Mouse (Mus musculus) gonadal fat pad, adult 2 months (tissue): ENCODE measurements around the gene Ttc28. TPM values are rescaled to one million over a fixed set of nuclear protein-coding genes. Genes with fewer than 3 reads are reported as not detected.

ENCODE experiments used
- DNase-seq: peaks from one replicate; pipeline ENCODE4 v3.0.0-alpha.2; 2012; ENCODE audit warnings: low read depth
- polyA plus RNA-seq: library from polyadenylated mRNA; depleted of rRNA; stranded (reverse); fragments of >200 nt; gene quantifications from 2 replicates; pipeline ENCODE4 v1.2.3, GENCODE M21; 2012

Ttc28 gene
- polyA plus RNA-seq, 1 experiment = 10.1 TPM

DNA sequence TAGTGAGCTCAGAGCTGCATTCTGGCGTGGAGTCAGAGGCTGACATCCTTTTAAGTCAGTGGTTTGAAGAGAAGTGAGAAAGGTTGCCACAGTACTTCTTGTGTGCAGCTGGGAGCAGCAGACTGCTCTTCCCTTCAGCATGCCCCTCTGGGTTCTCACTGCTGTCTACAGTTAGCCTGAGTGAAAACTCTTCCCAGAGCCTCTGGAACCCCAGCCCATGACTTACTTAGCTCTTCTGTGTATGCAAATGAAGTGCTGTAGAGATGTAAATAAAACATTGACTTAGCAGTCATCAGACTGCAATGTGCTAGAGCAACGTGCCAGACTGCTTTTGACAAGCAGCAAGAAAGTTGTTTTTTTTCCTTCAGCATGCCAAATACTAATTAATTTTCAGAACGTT is 70.2 kb downstream of the Ttc28 start:
- DNase-seq = no peak

DNA sequence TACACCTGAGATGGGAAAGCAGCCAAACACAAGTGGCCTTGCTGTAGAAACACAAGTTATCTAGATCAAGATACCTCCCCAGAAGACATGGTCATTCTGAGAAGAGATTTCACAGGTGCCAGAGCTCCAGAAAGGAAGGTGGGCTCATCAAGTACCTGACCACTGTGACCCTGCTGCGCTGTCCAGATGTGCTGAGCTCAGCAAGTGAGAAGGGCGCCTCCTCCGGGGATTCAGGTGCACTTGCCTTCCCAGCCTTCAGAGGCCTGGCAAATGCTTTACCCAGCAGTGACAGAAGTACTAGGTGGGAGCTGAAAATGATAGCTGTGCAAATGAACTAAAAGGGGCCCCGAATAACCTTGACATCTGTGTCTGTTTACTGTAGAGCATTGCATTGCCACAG is 78.6 kb downstream of the Ttc28 start:
- DNase-seq = no peak

DNA sequence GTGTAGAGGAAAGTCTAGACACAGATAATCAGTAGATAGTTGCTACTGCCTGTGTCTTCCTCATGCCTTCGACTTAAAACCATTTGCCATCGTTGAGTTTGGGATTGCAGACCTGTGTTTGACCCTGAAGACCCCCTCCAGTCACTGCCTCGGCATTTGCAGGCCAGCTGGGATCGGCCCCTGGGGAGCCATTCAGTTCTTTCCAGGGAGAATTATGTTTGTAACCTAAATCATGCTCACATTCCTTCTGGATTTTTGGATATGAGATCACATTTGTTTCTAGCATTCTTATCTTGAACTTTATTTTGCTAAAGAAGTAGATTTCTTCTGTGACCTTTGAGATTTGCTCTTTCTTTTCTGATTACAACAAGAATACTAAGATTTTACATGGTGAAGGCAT is 80.5 kb downstream of the Ttc28 start:
- no peak for DNase-seq

DNA sequence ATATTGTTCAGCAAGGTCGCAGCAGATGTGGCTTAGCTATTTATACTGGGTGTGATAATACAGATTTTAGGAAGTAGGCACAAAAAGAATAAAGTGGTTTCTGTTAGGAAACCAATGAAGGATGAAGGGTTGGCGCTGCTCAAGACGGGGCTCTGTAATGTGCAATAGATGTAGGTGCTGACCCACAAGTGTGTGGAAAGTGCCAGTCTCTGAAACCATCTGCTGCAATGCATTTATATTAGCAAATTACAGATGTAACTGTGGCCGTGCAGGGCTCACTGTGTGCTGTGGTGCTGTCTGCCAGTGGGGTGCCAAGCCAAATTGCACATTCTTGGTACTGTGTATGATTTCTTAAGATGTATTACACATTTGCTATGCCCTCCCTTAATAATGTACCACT is 81.3 kb downstream of the Ttc28 start:
- no peak for DNase-seq

DNA sequence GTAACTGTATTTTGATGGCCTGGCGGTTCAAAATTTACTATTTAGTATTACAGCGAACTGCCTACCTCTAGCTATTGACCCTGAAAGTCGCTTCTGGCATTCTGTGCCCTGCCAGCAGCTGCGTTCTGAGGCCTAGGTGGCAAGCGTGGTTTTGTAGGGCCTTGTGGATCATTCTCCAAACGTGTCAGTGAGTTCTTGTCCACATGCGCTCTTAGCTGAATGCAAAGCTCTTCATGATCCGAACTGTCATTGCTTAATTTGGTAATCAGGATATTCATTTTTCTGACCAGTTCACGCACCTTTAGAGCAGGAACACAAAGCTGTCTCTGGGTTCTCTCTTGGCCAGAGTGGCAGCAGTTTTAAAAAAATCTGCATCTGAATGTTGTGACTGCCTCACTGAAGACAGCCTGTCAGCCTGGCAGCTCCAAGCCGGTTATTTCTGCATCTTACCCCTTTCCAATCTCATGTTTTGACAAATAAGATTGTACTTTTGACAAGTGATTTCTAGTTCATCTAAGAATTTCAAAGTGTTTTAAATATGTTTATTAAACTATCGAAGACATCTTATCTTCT is 88.0 kb downstream of the Ttc28 start:
- DNase-seq = no peak

DNA sequence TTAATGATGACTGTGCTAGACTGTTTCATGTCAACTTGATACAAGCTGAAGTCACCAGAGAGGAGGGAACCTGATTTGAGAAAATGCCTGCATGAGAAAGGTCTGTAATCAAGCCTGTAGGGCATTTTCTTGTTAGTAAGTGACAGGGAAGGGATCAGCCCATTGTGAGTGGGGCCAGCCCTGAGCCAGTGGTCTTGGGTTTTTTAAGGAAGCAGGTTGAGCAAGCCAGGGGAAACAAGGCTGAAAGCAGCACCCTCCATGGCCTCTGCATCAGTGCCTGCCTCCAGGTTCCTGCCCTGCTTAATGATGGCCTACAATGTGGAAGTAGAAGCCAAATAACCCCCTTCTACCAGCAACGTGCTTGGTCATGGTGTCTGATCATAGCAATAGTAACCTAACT is 89.0 kb downstream of the Ttc28 start:
- no peak for DNase-seq

DNA sequence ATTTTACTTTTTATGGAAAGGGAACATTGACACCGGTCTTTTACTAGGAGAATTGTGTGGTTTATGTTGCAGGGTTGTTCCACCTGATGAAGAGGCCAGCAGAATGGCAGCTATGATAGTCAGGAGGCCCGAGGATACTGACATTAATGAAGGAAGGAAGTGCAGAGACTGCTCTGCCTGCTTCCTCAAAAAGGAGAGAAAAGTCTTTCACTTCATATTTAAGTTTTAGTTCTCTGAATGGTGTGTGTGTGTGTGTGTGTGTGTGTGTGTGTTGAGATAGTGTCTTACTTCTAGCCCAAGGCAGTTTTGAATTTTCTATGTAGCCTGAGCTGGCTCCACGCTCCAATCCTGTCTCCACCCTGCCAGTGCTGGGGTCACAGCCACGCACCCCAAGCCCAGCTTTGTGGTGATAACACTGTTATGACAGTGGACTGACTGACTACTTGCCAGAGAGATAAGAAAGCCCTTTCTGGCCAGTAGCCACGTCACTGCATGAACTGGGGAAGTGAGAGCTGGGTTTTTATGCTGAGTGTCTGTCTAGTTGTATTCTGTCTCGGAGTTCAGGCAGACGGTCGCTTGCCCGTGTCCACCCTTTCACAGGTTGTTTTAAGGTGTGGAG is 90.7 kb downstream of the Ttc28 start:
- DNase-seq = no peak

DNA sequence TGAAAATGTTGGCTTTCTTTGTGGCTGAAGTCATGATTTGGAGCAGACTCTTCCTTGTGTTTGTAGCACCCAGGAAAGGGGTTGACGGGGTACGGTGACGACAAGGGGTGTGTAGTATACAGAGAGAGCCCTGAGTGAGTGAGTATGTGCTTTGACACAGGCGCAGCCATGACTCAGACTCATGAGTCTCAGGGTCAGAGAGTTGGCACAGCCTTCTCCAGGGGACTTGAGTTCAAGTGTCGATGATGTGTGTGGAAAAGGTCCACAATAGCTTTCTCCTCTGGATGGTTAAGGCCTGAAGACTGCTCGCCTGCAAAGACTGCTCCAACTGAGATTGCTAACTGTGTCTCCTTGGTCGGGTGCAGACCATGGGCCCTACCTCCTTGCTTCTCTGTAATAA is 97.1 kb downstream of the Ttc28 start:
- no peak for DNase-seq

DNA sequence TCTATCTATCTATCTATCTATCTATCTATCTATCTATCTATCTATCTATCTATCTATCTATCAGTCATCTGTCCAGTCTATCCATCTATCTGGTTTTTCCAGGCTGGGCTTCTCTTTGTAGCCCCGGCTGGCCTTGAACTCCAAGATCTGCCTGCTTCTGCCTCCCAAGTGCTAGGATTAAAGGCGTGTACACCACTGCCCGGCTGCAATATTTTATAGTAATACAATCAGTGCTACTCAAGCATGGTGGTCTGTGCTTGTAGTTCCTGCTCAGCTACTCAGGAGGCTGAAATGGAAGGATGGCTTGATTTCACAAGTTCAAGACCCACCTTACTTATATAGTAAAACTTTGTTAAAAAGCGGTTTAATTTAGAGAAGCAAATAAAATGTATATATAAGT is 98.2 kb downstream of the Ttc28 start:
- DNase-seq = no peak

DNA sequence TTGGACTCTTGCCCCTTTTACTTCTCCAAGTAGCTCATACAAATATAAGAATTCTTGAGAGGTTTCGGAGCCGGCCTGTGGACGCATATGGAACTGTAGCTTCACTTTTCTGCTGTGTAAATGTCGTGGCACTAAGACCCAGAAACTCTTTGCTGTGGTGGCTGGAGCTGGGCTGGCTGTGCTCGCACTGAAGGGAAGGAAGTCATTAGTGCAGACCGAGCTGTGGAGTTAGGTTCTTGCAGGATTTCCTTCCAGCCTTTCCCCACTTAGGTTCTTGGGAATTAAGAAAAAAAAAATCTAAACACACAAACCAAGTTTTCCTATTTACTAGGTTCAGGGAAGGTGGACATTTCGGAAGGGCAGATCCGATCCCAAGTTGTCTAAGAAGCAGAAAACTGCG is 98.9 kb downstream of the Ttc28 start:
- peak; percentile 19 for DNase-seq

DNA sequence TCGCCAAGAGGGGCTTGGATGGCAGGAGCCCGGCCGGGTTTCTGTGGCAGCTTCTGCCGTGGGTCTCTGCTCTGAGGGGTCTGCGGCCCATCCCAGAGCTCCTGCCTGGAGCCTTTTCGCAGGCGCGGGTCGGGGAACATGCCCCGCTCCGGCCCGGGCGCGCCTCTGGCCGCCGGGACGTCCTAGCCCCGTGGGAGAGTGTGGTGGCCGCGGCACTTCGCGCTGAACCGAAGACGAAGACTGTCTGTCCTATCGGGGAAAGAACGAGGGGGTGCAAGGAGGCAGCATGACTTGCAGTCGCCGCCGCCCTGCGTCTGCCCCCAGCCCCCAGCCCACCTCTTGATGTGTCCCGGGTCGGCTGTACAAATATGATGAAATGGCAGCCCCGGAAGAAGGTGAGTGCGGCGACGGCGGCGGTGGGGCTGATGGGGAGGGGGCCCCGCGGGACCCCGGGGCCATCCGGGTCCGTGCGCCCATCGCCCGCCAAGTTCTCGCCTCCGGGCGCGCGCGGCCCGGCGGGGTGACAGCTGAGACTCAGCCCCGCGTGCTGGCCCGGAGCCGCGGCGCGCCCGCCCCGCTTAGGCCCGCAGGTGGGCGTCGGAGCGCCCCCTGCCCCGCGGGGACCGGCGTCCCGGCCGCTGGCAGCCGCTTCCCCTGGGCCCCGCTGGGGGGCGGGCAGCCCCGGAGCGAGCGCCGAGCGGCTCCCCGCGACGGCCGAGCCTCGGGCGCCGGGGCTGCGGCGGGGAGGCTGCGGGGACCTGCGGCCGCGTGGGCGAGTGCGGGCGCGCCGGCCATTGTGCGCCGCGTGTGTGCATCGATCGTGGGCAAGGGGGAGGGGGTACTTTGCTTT is 99.6 kb downstream of the Ttc28 start:
- DNase-seq = no peak

DNA sequence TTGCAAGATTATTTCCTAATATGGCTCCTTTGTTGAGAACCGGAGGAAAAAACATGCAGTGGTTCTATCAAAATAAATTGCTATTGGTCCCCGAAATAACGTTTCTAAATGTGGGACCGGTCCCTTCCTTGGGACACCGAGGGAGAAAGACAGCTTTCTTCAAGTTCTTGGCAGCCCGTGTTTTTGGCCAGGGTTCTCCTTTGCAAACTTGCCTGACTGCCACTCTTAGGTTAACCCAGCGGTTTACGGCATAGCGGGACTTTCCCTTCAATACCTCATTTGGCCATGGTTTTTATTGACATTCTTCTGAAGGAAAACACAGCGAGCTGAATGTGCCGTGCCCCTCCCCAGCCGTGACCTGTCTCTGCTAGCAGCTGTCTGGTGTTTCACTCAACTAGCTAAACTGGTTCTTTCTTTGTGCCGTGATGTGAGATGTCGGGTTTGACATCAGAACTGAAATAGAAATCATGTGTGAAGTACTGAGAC is 100.3 kb downstream of the Ttc28 start:
- DNase-seq = peak; percentile 72

DNA sequence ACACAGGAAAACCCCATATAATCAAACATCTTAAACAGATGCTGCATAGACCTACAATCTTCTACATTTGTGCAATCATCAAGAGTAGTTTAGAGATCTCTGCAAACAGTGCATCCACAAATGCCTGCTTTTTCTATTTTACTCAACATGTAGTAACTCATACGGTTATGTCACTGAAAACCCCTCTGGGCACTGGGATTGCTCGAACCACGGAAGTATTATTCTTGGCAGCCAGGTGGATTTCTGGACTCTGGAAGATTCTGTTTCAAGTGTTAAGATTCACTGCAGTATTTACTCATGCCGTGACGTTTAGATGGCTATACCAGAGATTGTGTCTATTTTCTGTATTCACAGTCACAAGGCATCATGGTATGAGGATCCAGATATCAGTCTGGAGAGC is 101.0 kb downstream of the Ttc28 start:
- DNase-seq = peak; percentile 37

DNA sequence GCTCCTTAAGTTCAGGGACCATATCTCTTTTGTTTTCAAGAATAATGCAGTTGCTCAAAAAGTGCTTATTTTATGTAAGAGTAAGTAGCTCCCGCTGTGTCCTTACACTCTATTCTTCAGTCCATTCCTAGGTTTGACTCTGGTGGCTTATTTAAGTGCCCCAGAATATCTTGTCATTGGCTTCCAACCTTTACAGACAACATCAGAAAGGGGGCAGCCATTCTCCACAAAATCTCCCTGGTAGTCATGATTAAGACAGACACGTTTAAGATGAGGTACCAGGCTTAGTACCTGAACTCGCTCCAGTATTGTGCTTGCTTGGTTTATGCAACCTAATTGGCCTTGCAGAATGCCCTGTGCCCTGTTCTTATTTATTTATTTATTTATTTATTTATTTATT is 102.8 kb downstream of the Ttc28 start:
- DNase-seq = no peak

DNA sequence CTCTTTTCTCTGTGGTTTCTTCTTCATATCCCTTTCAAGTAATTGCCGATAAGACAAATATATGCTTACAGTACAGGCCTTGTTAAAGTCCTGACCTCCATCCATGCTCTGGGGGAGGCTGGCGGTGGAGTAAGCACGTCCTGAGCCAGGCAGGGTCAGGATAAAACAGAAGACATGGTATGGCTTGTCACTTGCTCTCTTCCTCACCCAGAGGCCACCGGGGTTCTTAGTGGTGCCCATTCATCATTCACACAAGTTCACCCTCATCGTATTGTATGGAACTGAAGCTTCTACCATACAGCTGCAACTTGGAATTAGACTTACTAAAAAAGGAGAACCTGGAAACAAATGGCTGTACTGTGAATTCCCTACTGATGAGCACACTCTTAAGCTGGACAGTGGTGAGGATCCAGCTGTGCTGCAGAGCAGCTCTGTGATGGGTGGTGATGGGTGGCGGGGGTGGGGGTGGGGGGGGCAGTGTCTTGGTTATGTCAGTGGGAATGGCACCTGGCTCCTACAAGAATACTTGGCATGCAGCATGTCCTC is 104.6 kb downstream of the Ttc28 start:
- no peak for DNase-seq

DNA sequence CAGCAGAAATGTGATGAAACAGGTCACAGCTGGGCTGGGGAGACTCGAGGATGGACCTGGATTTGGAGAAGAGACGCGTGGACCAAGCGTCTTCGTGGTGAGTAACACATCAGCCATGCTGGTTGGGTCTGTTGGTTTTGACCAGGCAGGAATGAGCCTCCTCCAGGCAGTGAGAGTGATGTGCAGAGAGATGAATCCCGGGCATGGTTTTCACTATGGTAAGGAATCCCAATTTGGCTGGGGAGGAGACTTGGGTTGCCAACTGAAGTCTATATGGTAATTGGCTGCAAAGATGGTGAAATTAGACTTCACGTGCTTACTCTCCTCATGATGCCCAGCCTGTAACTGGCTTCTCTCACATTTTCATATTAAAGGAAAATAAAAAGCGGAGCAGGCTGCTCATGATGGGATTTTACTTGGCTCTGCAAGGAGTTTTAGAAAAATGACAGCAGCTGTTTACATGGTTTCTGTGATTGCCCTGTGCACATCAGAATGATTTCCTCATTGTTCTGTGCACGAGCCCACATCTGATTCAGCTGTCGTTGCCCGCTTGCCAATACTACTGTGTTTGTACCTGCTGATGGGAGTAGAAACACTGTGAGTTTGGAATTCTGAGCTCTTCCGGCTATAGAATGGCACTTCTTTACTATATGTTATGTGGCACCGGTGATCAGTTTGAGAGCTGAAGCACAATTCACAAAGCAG is 117.4 kb downstream of the Ttc28 start:
- no peak for DNase-seq

DNA sequence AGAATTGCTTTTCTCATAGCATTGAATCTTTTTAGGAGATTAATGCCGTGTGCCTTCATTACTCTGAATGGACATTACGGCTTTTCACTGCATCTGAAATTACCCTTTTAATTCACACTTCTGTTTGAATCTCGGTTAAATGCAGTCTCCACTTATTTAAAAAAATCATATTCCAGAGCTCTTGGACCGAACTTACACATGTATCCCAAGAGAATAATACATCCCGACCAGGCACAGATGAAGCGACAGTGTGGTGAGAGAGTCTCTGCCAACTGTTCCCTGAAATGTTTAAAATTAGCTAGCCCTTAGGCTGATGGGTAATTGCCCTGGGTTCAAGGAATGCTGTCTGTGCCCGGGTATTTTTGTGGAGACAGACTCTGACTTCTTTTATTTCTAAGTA is 118.1 kb downstream of the Ttc28 start:
- DNase-seq = no peak

DNA sequence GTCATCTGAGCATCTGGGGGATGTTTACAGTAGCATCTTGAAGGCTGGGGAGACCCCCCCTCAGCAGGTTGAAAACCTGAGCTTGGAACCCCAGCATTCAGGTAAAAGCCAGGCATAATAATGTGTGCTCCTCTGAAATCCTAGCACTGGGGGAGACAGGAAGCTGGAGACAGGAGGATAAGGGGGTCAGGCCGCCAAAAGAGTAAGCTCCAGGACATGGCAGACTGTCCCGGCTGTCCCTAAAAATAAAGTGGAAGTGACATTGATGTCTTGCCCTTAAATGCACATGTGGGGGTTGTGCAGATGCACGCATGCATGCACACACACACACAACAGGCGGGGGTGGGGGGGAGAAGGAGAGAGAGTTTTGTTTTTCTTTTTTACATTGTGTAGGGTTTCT is 118.7 kb downstream of the Ttc28 start:
- no peak for DNase-seq

DNA sequence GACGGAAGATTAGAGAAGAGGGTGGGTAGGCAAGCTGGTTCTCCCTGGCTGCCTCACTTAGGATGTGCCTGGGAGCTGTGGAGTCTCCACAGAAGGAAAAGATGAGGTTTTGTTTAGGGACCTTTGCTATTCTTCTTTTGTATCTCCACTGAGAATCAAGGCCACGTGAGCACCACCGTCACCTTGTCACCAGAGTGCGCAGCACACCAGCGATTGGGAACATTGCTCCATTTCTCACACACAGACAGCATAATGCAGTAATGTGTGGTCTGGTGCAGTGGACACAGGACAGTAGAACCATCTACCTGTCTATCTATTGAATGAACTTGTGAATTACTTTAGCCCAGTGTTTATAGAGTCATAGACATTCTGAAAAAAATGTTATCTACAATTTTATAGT is 121.3 kb downstream of the Ttc28 start:
- no peak for DNase-seq

DNA sequence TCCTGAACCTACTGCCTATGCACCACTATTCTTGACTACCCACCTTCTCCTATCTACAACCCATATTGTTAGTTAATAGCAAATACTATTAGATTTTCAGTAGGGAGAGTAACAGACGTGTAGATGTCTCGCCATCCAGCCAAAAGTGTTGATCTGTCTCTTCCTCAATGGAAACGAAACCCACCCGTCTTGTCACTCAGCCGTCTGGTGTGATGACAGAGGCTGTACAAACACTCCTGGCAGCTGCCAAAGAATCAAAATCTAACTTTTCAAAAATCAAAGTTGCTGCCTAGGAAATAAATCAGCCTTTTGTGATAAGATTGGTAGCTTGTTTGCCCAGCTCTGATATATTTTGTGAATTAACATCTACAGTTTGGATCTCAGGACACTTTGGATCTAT is 123.6 kb downstream of the Ttc28 start:
- no peak for DNase-seq

DNA sequence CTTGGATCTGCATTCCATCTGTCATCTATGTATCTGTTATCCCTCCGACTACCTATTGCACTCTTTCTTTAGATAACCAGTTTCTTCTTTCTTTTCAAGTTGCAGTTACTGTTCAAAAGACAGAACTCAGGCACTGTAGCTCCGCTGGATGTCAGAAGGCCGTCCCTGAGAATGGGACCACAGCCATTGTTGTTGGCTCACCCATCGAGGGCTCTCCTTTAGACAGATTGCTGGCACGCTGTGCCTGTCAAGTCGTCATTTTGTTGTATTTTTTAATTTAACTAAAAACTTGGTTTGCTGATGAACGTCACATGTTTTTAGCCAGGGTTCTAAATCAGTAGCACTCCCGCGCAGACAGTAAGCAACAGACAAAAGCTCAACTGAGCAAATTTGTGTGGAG is 124.1 kb downstream of the Ttc28 start:
- DNase-seq = no peak
